Mouse (Mus musculus) thymus, postnatal 0 days (tissue): ENCODE data around the gene Dock1. TPM values are rescaled to one million over a fixed set of nuclear protein-coding genes. Genes with fewer than 3 reads are reported as not detected.

Source experiments
- DNase-seq: peaks from one replicate; pipeline ENCODE4 v3.0.0-alpha.2; 2015; ENCODE audit warnings: low spot score
- polyA plus RNA-seq: library from polyadenylated mRNA; unstranded; fragments of >200 nt; fragmentation: Nextera tagmentation; extraction: Ambion mirVana; gene quantifications from 2 replicates; pipeline ENCODE4 v1.2.1, GENCODE M21; 2015

Gene Dock1
- polyA plus RNA-seq, 1 experiment from 2014 or later: 5.3 TPM

- DNase-seq: no peak
Measured at GRCm38 (mm10) chr7:134749613-134750012, 79.2 kb downstream of the Dock1 start.

GRCm38 (mm10) chr7:134751496-134751895 is 81.0 kb downstream of the Dock1 start:
- no peak for DNase-seq

GRCm38 (mm10) chr7:134753417-134753816 is 83.0 kb downstream of the Dock1 start:
- DNase-seq: no peak

- no peak for DNase-seq
Measured at GRCm38 (mm10) chr7:134757605-134758004, 87.2 kb downstream of the Dock1 start.

GRCm38 (mm10) chr7:134761799-134762198 is 91.3 kb downstream of the Dock1 start:
- DNase-seq: no peak

- no peak for DNase-seq
Measured at GRCm38 (mm10) chr7:134765130-134765529, 94.7 kb downstream of the Dock1 start.

GRCm38 (mm10) chr7:134771314-134771713 is 100.9 kb downstream of the Dock1 start:
- DNase-seq: no peak

GRCm38 (mm10) chr7:134772363-134772762 is 101.9 kb downstream of the Dock1 start:
- DNase-seq: no peak

- no peak for DNase-seq
Measured at GRCm38 (mm10) chr7:134772867-134773590, 102.6 kb downstream of the Dock1 start.

- DNase-seq: no peak
Measured at GRCm38 (mm10) chr7:134773761-134774415, 103.4 kb downstream of the Dock1 start.

- DNase-seq: no peak
Measured at GRCm38 (mm10) chr7:134774468-134775162, 104.2 kb downstream of the Dock1 start.

- DNase-seq: no peak
Measured at GRCm38 (mm10) chr7:134775671-134776070, 105.2 kb downstream of the Dock1 start.

- no peak for DNase-seq
Measured at GRCm38 (mm10) chr7:134776306-134776705, 105.9 kb downstream of the Dock1 start.

GRCm38 (mm10) chr7:134779761-134780160 is 109.3 kb downstream of the Dock1 start:
- no peak for DNase-seq

- no peak for DNase-seq
Measured at GRCm38 (mm10) chr7:134787110-134787509, 116.7 kb downstream of the Dock1 start.

GRCm38 (mm10) chr7:134794889-134795288 is 124.4 kb downstream of the Dock1 start:
- no peak for DNase-seq

GRCm38 (mm10) chr7:134800079-134800478 is 129.6 kb downstream of the Dock1 start:
- DNase-seq: no peak

- no peak for DNase-seq
Measured at GRCm38 (mm10) chr7:134804422-134804821, 134.0 kb downstream of the Dock1 start.

GRCm38 (mm10) chr7:134806799-134807198 is 136.3 kb downstream of the Dock1 start:
- DNase-seq: no peak

GRCm38 (mm10) chr7:134808406-134808805 is 138.0 kb downstream of the Dock1 start:
- DNase-seq: no peak

GRCm38 (mm10) chr7:134809241-134809975 is 139.0 kb downstream of the Dock1 start:
- no peak for DNase-seq

- DNase-seq: no peak
Measured at GRCm38 (mm10) chr7:134818471-134818870, 148.0 kb downstream of the Dock1 start.
